Mouse (Mus musculus) embryonic facial prominence, embryonic 11.5 days (tissue): ENCODE measurements around the gene Klrg2. TPM values are rescaled to one million over a fixed set of nuclear protein-coding genes. Genes with fewer than 3 reads are reported as not detected.

Experiments
- ATAC-seq: fragments of 200-750 bp; cut with Nextera tagmentation; replicated peaks from 2 replicates; pipeline ENCODE4 v1.8.0; 2017; ENCODE audit warnings: low read depth; ENCODE audit not compliant: insufficient number of reproducible peaks, low FRiP score, low TSS enrichment
- DNase-seq: peaks from one replicate; pipeline ENCODE4 v3.0.0-alpha.2; 2015; ENCODE audit warnings: low spot score
- H3K27ac ChIP-seq: fragments of 300-500 bp; sonication (generic); replicated peaks from 2 replicates; pipeline ENCODE4 v1.5.1; 2014; ENCODE audit warnings: mild to moderate bottlenecking, low read depth, low read length, control low read depth
- H3K27me3 ChIP-seq: fragments of 300-500 bp; sonication (generic); 2 replicates; pipeline ENCODE4 v1.6.1; 2014; ENCODE audit warnings: mild to moderate bottlenecking, low read length, moderate library complexity, mixed read lengths; ENCODE audit not compliant: control insufficient read depth, insufficient read depth
- H3K36me3 ChIP-seq: fragments of 300-500 bp; sonication (generic); replicated peaks from 2 replicates; pipeline ENCODE4 v1.6.1; 2014; ENCODE audit warnings: low read depth, mild to moderate bottlenecking, low read length, moderate library complexity, mixed read lengths; ENCODE audit not compliant: control insufficient read depth, insufficient read depth
- H3K4me1 ChIP-seq: fragments of 300-500 bp; sonication (generic); 2 replicates; pipeline ENCODE4 v1.6.1; 2014; ENCODE audit warnings: low read length, mixed read lengths; ENCODE audit not compliant: control insufficient read depth, insufficient read depth
- H3K4me2 ChIP-seq: fragments of 300-500 bp; sonication (generic); 2 replicates; pipeline ENCODE4 v1.6.1; 2014; ENCODE audit warnings: low read depth, mild to moderate bottlenecking, control low read depth, low read length, moderate library complexity
- H3K4me3 ChIP-seq: fragments of 300-500 bp; sonication (generic); 2 replicates; pipeline ENCODE4 v1.5.1; 2014; ENCODE audit warnings: low read depth, low read length, control low read depth
- H3K9ac ChIP-seq: fragments of 300-500 bp; sonication (generic); replicated peaks from 2 replicates; pipeline ENCODE4 v1.6.1; 2014; ENCODE audit warnings: mild to moderate bottlenecking, control low read depth, low read length
- H3K9me3 ChIP-seq: fragments of 300-500 bp; sonication (generic); replicated peaks from 2 replicates; pipeline ENCODE4 v1.6.1; 2016; ENCODE audit warnings: mild to moderate bottlenecking, low read length, inconsistent platforms, mixed read lengths; ENCODE audit not compliant: control insufficient read depth
- WGBS: fragments of 180-500 bp; shearing (Covaris S2); extraction: QIAGEN DNeasy Blood & Tissue Kit; methylation state at CpG from one replicate; pipeline ENCODE4 v1.1.7; 2014; 5-methylcytosine and 5-hydroxymethylcytosine counted together
- polyA plus RNA-seq: library from polyadenylated mRNA; unstranded; fragments of >200 nt; fragmentation: Nextera tagmentation; extraction: Ambion mirVana; gene quantifications from 2 replicates; pipeline ENCODE4 v1.2.1, GENCODE M21; 2014

Gene Klrg2
- polyA plus RNA-seq, 1 experiment from 2014 or later: 0.08 TPM

GRCm38 (mm10) chr6:38576096-38576495 is 60.9 kb downstream of the Klrg2 start:
- ATAC-seq (no peak), DNase-seq (no peak)
- H3K4me3 ChIP-seq: no peak overlapping the region
- no peaks in the 10 kb centered on the region for H3K27me3 ChIP-seq
- H3K9ac ChIP-seq: no peak overlapping the region
- no peak overlapping the region for H3K27ac ChIP-seq
- peaks cover 3% of the 10 kb centered on the region; the same call in 1 of the 2 replicates for H3K36me3 ChIP-seq
- 95% methylated on average over 2 of the region's 2 CpGs for WGBS
- H3K9me3 ChIP-seq: no peaks in the 10 kb centered on the region
- H3K4me1 ChIP-seq: no peaks in the 10 kb centered on the region
- no peak overlapping the region for H3K4me2 ChIP-seq

Other genes with a start within 250 kb of the Klrg2 start
- 12.4 and 12.5 TPM in 2 replicates for gene Ubn2, start 203.3 kb downstream of the Klrg2 start, polyA plus RNA-seq
- 90.1 and 105 TPM in 2 replicates for gene Fmc1, start 103.7 kb downstream of the Klrg2 start, polyA plus RNA-seq
- 35.7 and 36.3 TPM in 2 replicates for gene Luc7l2, start 85.9 kb downstream of the Klrg2 start, polyA plus RNA-seq
- gene Clec2l, start 25.8 kb upstream of the Klrg2 start, polyA plus RNA-seq: 2.3 and 3.1 TPM in 2 replicates
- gene Tbxas1, start 238.2 kb upstream of the Klrg2 start, polyA plus RNA-seq: 1.0 and 1.8 TPM in 2 replicates
- 12.7 and 16.7 TPM in 2 replicates for gene Hipk2, start 238.9 kb upstream of the Klrg2 start, polyA plus RNA-seq